Mouse (Mus musculus) macrophage (primary cell): ENCODE measurements around the gene Mvp. TPM values are rescaled to one million over a fixed set of nuclear protein-coding genes. Genes with fewer than 3 reads are reported as not detected.
A peak's percentile ranks its signal among the peaks of the same experiment; 100 is the strongest.

Experiments
- H3K27ac ChIP-seq: fragments of 350-480 bp; formaldehyde crosslinking; 2 replicates; pipeline ENCODE4 v1.9.0; 2021
- H3K36me3 ChIP-seq: fragments of 350-480 bp; formaldehyde crosslinking; 2 replicates; pipeline ENCODE4 v1.9.0; 2021; ENCODE audit errors: inconsistent target
- H3K4me3 ChIP-seq: fragments of 350-480 bp; formaldehyde crosslinking; 2 replicates; pipeline ENCODE4 v1.9.0; 2021; ENCODE audit errors: inconsistent target
- H3K79me2 ChIP-seq: fragments of 350-480 bp; formaldehyde crosslinking; 2 replicates; pipeline ENCODE4 v1.9.0; 2021; ENCODE audit errors: inconsistent target
- WGBS: methylation state at CpG from one replicate; pipeline ENCODE4 v1.1.7; 2026; ENCODE audit warnings: inconsistent platforms; ENCODE audit not compliant: missing documents; 5-methylcytosine and 5-hydroxymethylcytosine counted together
- polyA plus RNA-seq: library from polyadenylated mRNA; stranded (reverse); fragments of 250-400 nt; gene quantifications from 3 replicates; pipeline ENCODE4 v1.2.4, GENCODE M21; 2018; ENCODE audit warnings: inconsistent platforms

Mvp gene
- polyA plus RNA-seq, 1 experiment from 2014 or later: 88.1 TPM

DNA sequence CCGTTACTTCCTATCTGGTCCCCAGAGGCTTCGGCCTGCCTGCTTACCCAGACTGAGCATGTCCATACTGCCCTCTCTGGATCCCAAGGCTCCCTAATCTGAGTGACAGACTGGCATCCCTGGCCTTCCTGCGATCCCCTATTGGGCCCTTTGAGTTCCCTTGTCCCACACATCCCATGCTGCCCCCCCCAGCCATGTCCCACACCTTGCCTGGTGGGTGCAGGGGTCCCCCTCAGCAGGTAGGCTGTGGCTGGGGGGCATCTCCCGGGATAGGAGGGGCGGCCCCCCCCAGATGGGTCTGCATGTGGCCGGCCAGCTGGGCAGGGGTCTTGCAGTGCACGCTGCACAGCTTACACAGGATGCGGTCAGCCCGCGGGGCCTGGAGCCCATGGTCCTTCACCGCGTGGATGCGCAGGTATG, 8.9 kb upstream of the Mvp start:
- H3K36me3 ChIP-seq: 0 out of 2 replicates have a peak, but pooled peaks cover 5% of the 10 kb centered on the region
- H3K79me2 ChIP-seq: peaks cover 22% of the 10 kb centered on the region
- H3K4me3 ChIP-seq: no peak overlapping the region
- WGBS: 81% methylated on average over 9 of the region's 13 CpGs
- H3K27ac ChIP-seq: no peak overlapping the region

DNA sequence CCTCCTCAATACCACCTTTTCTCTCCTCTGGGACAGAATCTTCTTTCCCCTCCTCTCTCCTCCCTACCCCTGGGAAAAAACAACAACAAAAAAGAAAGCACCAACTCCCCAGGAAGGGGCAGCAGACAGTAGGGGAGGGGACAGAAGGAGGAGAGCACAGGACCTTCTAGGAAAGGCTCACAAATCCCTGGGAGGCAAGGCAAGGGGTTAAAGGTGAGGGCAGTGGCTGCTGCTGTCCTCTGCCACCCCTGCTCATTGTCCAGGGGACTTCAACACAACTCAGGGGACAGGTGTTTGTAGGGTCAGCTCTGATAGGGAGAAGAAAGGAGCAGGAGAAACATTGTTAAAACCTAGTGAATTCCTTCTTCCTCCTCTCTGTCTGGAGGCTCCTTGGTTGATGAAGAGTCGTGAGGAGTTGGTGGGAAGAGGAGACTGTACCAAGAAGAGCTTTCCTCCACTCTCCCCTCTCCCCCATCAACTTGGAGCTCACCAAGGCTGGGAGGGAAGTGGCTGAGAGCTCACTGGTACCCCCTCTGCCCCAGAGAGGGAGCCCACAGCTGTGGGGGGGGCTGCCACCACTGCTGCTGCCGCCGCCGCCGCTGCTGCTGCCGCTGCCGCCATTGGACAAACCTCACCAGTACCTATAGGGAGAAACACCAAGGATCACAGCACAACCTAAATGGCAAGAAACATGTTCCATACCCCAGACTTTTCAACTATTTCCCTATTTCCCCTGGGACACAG, 8.3 kb upstream of the Mvp start:
- 0 out of 2 replicates have a peak overlapping the region, but pooled peaks have one; percentile 0 for H3K27ac ChIP-seq

GRCm38 (mm10) chr7:127021563-127022527, 7.4 kb upstream of the Mvp start:
- 49% methylated on average over 5 of the region's 5 CpGs for WGBS
- 0 out of 2 replicates have a peak, but pooled peaks cover 5% of the 10 kb centered on the region for H3K36me3 ChIP-seq

More for the DNA sequence above, 8.3 kb upstream of the Mvp start:
- H3K4me3 ChIP-seq: no peak overlapping the region
- WGBS: 87% methylated on average over 7 of the region's 7 CpGs
- 0 out of 2 replicates have a peak, but pooled peaks cover 5% of the 10 kb centered on the region for H3K36me3 ChIP-seq
- H3K79me2 ChIP-seq: peaks cover 22% of the 10 kb centered on the region

GRCm38 (mm10) chr7:127020901-127021562, 6.6 kb upstream of the Mvp start, which contains the start of the genes Gm42742 and Prrt2:
Gm42742 (minus strand) TSS chr7:127021097.
Prrt2 (minus strand) TSS chr7:127021211.
- Histone ChIP-seq H3K36me3 (0 out of 2 replicates have a peak, but pooled peaks cover 5% of the 10 kb centered on the region), H3K79me2 (peaks cover 22% of the 10 kb centered on the region), H3K27ac (no peak within 1 kb of the TSS), H3K4me3 (no peak within 1 kb of the TSS)
- WGBS: 19% methylated on average over 34 of the region's 37 CpGs

More at GRCm38 (mm10) chr7:127021563-127022527, 7.4 kb upstream of the Mvp start:
- Histone ChIP-seq H3K79me2 (peaks cover 22% of the 10 kb centered on the region), H3K27ac (0 out of 2 replicates have a peak overlapping the region, but pooled peaks have one; percentile 0), H3K4me3 (no peak overlapping the region)

DNA sequence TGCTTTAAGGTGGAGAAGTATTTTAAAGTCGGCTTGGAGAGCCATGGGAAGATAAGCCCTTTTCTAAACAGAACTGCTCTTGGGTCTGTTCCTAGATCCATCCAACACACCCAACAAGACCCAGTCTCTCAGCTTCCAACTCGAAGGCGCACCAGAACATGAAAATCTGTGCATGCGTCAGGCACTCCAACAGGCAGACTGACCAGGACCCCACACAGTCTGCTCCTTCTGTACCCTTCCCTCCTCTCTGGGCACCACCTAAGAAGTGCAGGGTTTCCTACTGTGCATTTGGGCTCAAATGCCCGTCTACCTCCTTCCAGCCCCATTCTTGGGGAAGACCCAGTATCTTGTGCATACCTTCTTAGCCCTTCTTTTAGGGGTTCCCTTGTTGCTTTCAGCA, 6.1 kb upstream of the Mvp start:
- H3K79me2 ChIP-seq: peaks cover 28% of the 10 kb centered on the region
- no peak overlapping the region for H3K4me3 ChIP-seq
- H3K27ac ChIP-seq: no peak overlapping the region
- WGBS: 78% methylated on average over 5 of the region's 5 CpGs
- H3K36me3 ChIP-seq: 0 out of 2 replicates have a peak, but pooled peaks cover 5% of the 10 kb centered on the region

DNA sequence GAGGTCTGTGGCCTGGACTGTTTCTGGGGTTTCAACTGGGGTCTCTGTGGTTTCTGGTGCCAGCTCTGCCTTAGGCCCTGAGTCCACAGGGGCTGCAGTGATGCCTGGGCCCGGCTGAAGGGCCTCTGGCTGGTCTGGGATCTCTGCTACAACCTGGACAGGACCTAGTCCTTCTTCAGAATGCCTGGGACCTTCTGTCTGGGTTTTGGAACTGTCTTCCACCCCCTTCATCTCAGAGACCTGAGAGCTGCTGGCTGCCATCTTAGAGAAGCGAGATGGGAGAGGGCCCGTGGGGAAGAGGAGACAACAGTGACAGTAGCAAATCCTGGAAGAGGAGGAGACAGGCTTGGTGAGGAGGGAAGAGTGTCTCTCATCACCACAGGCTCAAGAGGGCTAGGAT, 5.6 kb upstream of the Mvp start:
- Histone ChIP-seq H3K79me2 (peaks cover 30% of the 10 kb centered on the region), H3K27ac (no peak overlapping the region), H3K4me3 (no peak overlapping the region), H3K36me3 (0 out of 2 replicates have a peak, but pooled peaks cover 5% of the 10 kb centered on the region)
- 92% methylated on average over 3 of the region's 3 CpGs for WGBS

GRCm38 (mm10) chr7:127019306-127019960, 5.0 kb upstream of the Mvp start:
- Histone ChIP-seq H3K4me3 (no peak overlapping the region), H3K79me2 (peaks cover 30% of the 10 kb centered on the region), H3K36me3 (0 out of 2 replicates have a peak, but pooled peaks cover 5% of the 10 kb centered on the region), H3K27ac (no peak overlapping the region)
- WGBS: 84% methylated on average over 14 of the region's 14 CpGs

DNA sequence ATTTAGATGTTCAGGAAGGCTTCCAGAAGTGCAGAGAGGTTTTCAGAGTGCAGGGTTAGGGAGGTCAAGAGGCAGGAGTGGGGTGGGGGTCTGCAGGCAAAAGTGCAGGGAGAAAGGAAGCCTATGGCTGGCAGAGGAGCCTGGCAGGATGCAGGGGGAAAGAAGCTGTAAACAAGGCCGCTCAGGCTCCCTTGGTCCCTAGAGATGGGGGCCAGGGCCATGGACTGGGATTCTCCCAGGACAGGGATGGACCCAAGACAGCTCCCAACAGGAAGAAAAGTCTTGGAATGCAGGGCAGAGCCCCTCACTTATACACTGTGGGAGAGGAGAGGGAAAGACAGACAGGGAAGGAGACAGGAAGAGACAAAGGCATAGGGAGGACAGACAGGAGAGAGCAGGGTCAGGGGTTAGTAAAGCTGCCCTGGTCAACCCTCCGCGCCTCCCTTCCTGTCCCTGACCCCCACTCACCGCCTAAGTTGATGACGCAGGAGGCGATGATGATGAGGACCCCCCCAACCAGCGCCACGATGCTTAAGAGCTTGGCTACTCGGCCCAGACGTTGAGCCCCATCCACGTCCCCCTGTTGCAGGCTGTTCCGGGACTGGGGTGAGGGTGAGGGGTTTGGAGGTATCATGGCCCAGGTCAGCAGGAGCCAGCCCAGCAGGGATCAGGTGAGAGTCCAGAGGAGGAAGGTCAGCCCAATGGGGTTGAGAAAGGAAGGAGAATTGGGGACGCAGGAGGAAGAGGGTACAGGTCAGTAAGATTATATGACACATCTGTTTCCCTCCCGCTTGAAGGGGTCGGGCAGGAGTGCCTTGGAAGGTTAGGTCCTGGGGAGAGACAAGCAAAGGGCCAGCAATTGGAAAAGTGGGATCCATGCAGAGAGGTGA, 4.2 kb upstream of the Mvp start:
- Histone ChIP-seq H3K36me3 (0 out of 2 replicates have a peak, but pooled peaks cover 5% of the 10 kb centered on the region), H3K27ac (no peak overlapping the region), H3K79me2 (peaks cover 30% of the 10 kb centered on the region), H3K4me3 (no peak overlapping the region)
- 93% methylated on average over 15 of the region's 15 CpGs for WGBS

- H3K36me3 ChIP-seq: 0 out of 2 replicates have a peak, but pooled peaks cover 5% of the 10 kb centered on the region
- 84% methylated on average over 5 of the region's 6 CpGs for WGBS
Observed at GRCm38 (mm10) chr7:127017950-127018345, 3.5 kb upstream of the Mvp start.

GRCm38 (mm10) chr7:127016971-127017949, 2.8 kb upstream of the Mvp start, which contains the start of gene Pagr1a:
Pagr1a (minus strand) TSS chr7:127017352.
- H3K79me2 ChIP-seq: peaks cover 38% of the 10 kb centered on the region
- 3% methylated on average over 39 of the region's 39 CpGs for WGBS
- 0 out of 2 replicates have a peak, but pooled peaks cover under 1% of the 10 kb centered on the region for H3K36me3 ChIP-seq
- H3K27ac ChIP-seq: peak within 1 kb of the TSS; percentile 93
- H3K4me3 ChIP-seq: peak within 1 kb of the TSS; percentile 88

More at GRCm38 (mm10) chr7:127017950-127018345, 3.5 kb upstream of the Mvp start:
- Histone ChIP-seq H3K27ac (no peak overlapping the region), H3K79me2 (peaks cover 31% of the 10 kb centered on the region), H3K4me3 (no peak overlapping the region)

- WGBS: under 1% methylated on average over 22 of the region's 22 CpGs
- Histone ChIP-seq H3K4me3 (peak overlapping the region; percentile 88), H3K36me3 (no peaks in the 10 kb centered on the region), H3K79me2 (peaks cover 45% of the 10 kb centered on the region), H3K27ac (peak overlapping the region; percentile 93)
Observed at GRCm38 (mm10) chr7:127016486-127016938, 2.1 kb upstream of the Mvp start.

- peak within 1 kb of the TSS; percentile 88 for H3K4me3 ChIP-seq
- no peaks in the 10 kb centered on the region for H3K36me3 ChIP-seq
- peaks cover 48% of the 10 kb centered on the region for H3K79me2 ChIP-seq
- peak within 1 kb of the TSS; percentile 93 for H3K27ac ChIP-seq
Observed at GRCm38 (mm10) chr7:127016481-127016485, 1.9 kb upstream of the Mvp start, which contains the start of gene Pagr1b. Pagr1b (minus strand) TSS chr7:127016484.
